Mouse (Mus musculus) forebrain, embryonic 10.5 days (tissue): ENCODE results near the gene Zfp346. TPM values are rescaled to one million over a fixed set of nuclear protein-coding genes. Genes with fewer than 3 reads are reported as not detected.

Source experiments
- DNase-seq: peaks from one replicate; pipeline ENCODE4 v3.0.0-alpha.2; 2017; ENCODE audit warnings: low spot score; ENCODE audit errors: extremely low spot score
- H3K27ac ChIP-seq: fragments of 300-500 bp; sonication (generic); 2 replicates; pipeline ENCODE4 v1.5.1; 2016; ENCODE audit warnings: mild to moderate bottlenecking
- H3K27me3 ChIP-seq: fragments of 300-500 bp; sonication (generic); 2 replicates; pipeline ENCODE4 v1.6.1; 2016; ENCODE audit warnings: mild to moderate bottlenecking; ENCODE audit not compliant: poor library complexity, severe bottlenecking
- H3K36me3 ChIP-seq: fragments of 300-500 bp; sonication (generic); replicated peaks from 2 replicates; pipeline ENCODE4 v1.6.1; 2016; ENCODE audit warnings: mild to moderate bottlenecking, moderate library complexity
- H3K4me1 ChIP-seq: fragments of 300-500 bp; sonication (generic); 2 replicates; pipeline ENCODE4 v1.6.1; 2016
- H3K4me3 ChIP-seq: fragments of 300-500 bp; sonication (generic); 2 replicates; pipeline ENCODE4 v1.5.1; 2016; ENCODE audit warnings: mild to moderate bottlenecking, moderate library complexity
- H3K9me3 ChIP-seq: fragments of 300-500 bp; sonication (generic); 2 replicates; pipeline ENCODE4 v1.6.1; 2016; ENCODE audit warnings: mild to moderate bottlenecking, moderate library complexity
- WGBS: fragments of 180-500 bp; shearing (Covaris S2); methylation state at CpG from one replicate; pipeline ENCODE4 v1.1.7; 2016; 5-methylcytosine and 5-hydroxymethylcytosine counted together
- polyA plus RNA-seq: library from polyadenylated mRNA; unstranded; fragments of >200 nt; fragmentation: Nextera tagmentation; extraction: Ambion mirVana; gene quantifications from 2 replicates; pipeline ENCODE4 v1.2.1, GENCODE M21; 2016

The Zfp346 gene
- polyA plus RNA-seq, 1 experiment from 2014 or later, result 24.5 TPM

DNA sequence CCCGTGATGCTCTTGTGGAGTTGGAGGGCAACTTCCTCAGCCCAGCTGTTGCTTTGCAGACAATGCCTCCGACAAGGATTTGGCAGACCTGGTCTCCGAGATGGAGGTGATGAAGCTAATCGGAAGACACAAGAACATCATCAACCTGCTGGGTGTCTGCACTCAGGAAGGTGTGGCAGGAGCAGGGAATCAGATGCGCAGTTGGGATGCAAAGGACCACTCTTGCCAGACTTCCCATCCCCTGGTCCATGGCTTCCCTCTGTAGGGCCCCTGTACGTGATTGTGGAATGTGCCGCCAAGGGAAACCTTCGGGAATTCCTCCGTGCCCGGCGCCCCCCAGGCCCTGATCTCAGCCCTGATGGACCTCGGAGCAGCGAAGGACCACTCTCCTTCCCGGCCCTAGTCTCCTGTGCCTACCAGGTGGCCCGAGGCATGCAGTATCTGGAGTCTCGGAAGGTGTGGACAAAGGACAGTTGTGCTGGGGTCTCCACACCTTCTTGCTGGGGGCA is 60.8 kb downstream of the Zfp346 start:
- H3K4me1 ChIP-seq, result 0 out of 2 replicates have a peak, but pooled peaks cover 7% of the 10 kb centered on the region
- no peaks in the 10 kb centered on the region for H3K36me3 ChIP-seq
- 94% methylated on average over 16 of the region's 16 CpGs for WGBS
- no peak overlapping the region for H3K4me3 ChIP-seq
- H3K9me3 ChIP-seq, result peaks cover 4% of the 10 kb centered on the region; the same call in 1 of the 2 replicates
- no peak overlapping the region for H3K27ac ChIP-seq
- no peak for DNase-seq
- no peaks in the 10 kb centered on the region for H3K27me3 ChIP-seq

DNA sequence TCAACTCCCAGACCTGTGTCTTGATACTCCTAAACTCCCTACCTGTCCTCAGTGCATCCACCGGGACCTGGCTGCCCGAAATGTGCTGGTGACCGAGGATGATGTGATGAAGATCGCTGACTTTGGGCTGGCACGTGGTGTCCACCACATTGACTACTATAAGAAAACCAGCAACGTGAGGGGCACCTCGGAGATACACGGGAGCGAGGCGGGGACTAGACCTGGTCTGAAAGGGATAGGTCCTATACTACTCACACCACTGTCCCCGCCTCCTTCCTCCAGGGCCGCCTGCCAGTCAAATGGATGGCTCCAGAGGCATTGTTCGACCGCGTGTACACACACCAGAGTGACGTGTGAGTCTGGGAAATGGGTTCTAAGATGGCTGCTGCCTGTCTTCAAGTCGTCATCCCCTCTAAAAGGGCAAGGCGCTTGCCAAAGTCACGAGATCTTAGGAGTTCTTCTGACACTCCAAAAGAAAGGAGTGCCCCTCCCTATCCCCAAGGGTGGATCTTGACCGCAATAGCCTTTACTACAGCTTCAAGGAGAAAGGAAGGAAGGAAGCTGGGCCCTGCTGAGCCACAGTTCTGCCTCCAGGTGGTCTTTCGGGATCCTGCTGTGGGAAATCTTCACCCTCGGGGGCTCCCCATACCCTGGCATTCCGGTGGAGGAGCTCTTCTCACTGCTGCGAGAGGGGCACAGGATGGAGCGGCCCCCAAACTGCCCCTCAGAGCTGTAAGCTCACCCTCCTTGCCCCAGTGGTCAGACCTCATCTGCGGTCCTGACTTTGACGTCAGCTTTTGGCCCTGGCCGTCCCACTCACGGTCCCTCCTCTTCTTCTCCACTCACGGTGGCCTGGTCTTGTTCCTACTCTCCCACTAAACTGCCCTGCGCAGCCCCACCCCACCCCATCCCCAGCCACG is 62.0 kb downstream of the Zfp346 start:
- Histone ChIP-seq H3K27me3 (peaks cover 8% of the 10 kb centered on the region), H3K4me1 (peaks cover 17% of the 10 kb centered on the region), H3K9me3 (peaks cover 4% of the 10 kb centered on the region; the same call in 1 of the 2 replicates), H3K36me3 (no peaks in the 10 kb centered on the region), H3K27ac (no peak overlapping the region), H3K4me3 (no peak overlapping the region)
- no peak for DNase-seq
- WGBS, result 90% methylated on average over 32 of the region's 32 CpGs

DNA sequence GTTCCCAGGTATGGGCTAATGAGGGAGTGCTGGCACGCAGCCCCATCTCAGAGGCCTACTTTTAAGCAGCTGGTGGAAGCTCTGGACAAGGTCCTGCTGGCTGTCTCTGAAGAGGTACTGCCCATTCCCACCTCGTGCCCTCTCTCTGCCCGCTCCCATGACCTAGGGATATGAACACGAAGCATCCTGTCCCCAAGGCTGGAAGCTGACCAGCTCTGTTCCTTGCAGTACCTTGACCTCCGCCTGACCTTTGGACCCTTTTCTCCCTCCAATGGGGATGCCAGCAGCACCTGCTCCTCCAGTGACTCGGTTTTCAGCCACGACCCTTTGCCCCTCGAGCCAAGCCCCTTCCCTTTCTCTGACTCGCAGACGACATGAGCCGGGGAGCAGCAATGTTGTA is 62.7 kb downstream of the Zfp346 start:
- 84% methylated on average over 11 of the region's 11 CpGs for WGBS
- H3K4me3 ChIP-seq, result no peak overlapping the region
- peaks cover 15% of the 10 kb centered on the region for H3K27me3 ChIP-seq
- H3K4me1 ChIP-seq, result peaks cover 24% of the 10 kb centered on the region
- H3K36me3 ChIP-seq, result no peaks in the 10 kb centered on the region
- H3K9me3 ChIP-seq, result peaks cover 4% of the 10 kb centered on the region; the same call in 1 of the 2 replicates
- H3K27ac ChIP-seq, result no peak overlapping the region
- DNase-seq, result no peak

DNA sequence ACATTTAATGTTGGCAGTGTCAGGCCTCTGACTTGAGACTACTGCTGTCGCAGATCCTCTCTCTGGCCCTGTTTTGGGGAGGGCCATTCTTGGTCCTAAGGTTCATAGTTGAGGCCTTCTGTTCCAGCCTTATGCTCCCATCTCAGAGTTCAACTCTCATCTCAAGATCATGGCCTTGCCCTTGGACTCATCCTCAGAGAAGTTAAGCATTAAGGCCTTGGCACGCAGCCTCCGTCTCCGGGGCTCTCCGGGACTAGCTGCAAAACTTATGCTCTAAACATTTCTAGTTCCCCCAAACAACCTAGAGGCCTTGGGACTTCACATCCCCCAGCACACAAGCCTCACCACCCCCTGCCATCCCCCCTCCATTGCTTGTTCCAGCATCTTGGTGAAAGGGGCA is 63.1 kb downstream of the Zfp346 start:
- Histone ChIP-seq H3K4me1 (peaks cover 24% of the 10 kb centered on the region), H3K36me3 (no peaks in the 10 kb centered on the region), H3K27ac (no peak overlapping the region), H3K9me3 (peaks cover 4% of the 10 kb centered on the region; the same call in 1 of the 2 replicates), H3K27me3 (peaks cover 16% of the 10 kb centered on the region), H3K4me3 (no peak overlapping the region)
- 94% methylated on average over 5 of the region's 5 CpGs for WGBS
- DNase-seq, result no peak

DNA sequence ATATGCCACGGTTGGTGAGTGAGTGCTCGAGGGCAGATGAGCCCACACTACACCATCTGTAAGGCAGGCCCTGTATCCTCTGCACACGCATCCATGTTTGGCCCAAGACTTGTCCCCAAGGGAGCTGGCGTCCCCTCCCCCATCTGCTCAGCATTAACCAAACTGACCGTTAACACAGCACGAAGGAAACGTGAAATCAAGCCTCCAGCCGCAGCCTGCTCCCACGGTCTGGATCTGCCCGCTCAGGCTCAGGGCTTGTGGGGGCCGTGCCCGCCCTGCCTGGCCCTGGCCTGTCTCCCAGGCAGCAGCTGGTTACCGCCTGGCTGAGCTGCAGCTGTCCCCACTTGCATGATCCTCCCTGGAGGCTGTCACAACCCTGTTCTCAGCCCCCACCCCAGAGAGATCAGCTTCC is 63.9 kb downstream of the Zfp346 start:
- Histone ChIP-seq H3K4me1 (peaks cover 26% of the 10 kb centered on the region), H3K9me3 (peaks cover 4% of the 10 kb centered on the region; the same call in 1 of the 2 replicates), H3K4me3 (no peak overlapping the region), H3K36me3 (no peaks in the 10 kb centered on the region), H3K27me3 (peaks cover 16% of the 10 kb centered on the region), H3K27ac (no peak overlapping the region)
- DNase-seq, result no peak
- 80% methylated on average over 13 of the region's 13 CpGs for WGBS

DNA sequence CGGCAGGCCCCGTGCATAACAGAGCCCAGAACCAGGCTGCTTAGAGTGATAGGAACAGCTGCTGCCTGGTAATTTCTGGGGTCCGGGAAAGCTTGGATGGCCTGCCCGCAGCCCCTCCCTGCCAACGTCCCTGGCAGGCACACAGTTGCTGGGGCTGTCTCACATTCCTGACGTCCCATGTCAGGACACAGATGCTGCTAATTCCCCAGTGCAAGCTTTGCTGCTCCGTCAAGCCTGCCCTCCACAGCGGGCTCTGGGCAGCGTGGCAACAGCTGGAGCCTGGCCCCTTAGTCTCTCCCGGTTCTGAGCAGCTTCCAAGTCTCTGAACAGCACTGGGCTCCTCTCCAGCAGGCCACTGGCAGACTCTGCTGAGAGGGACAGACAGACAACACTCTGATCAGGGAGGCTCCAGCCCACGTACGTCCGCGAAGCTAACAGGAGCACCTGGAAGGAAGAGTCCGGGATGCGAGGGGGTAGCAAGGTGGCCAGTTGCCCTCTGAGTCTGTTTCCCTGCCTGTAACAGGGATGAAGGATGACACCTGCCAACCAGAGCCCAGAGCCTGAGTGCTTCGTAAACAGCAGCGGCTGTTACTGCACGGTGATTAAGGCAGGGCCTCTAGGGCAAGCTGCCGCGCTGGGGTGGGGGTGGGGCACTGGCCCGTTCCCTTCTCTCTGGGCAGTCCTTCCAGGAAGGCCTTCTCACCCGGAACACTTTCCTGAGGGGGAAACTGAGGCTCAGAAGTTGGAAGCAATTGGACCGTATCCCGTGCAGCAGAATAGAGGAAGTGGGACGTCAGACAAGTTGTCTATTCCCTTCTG is 66.6 kb downstream of the Zfp346 start:
- H3K36me3 ChIP-seq, result no peaks in the 10 kb centered on the region
- H3K9me3 ChIP-seq, result peaks cover 4% of the 10 kb centered on the region; the same call in 1 of the 2 replicates
- peaks cover 27% of the 10 kb centered on the region for H3K4me1 ChIP-seq
- DNase-seq, result no peak
- H3K27ac ChIP-seq, result peak overlapping the region; percentile 56
- H3K27me3 ChIP-seq, result peaks cover 16% of the 10 kb centered on the region
- 20% methylated on average over 26 of the region's 26 CpGs for WGBS
- H3K4me3 ChIP-seq, result peak overlapping the region; percentile 35

DNA sequence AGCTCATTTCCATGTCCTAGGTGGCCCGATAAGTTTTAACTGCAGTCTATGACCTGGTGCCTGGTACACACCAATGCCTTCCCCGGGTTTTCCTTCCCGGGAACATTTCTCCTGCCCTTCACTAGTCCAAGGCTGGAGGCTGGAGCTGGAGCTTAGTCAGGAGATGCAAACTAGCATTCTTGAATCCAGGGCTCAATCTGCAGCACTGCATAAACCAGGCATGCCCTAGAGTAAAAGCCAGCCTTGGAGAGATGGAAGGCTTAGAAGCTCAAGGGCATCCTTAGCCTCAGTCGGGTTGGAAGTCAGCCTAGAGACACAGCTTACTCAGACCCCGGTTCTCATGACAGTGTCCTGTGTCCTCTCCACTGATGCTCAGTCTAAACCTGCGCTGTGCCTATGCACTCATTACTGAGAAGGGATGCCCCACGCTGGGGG is 67.2 kb downstream of the Zfp346 start:
- 0 out of 2 replicates have a peak overlapping the region, but pooled peaks have one; percentile 35 for H3K4me3 ChIP-seq
- peak overlapping the region; percentile 56; the same call in 1 of the 2 replicates for H3K27ac ChIP-seq
- 44% methylated on average over 7 of the region's 7 CpGs for WGBS
- H3K27me3 ChIP-seq, result peaks cover 16% of the 10 kb centered on the region
- no peak for DNase-seq
- peaks cover 27% of the 10 kb centered on the region for H3K4me1 ChIP-seq
- H3K36me3 ChIP-seq, result no peaks in the 10 kb centered on the region
- H3K9me3 ChIP-seq, result peaks cover 4% of the 10 kb centered on the region; the same call in 1 of the 2 replicates

DNA sequence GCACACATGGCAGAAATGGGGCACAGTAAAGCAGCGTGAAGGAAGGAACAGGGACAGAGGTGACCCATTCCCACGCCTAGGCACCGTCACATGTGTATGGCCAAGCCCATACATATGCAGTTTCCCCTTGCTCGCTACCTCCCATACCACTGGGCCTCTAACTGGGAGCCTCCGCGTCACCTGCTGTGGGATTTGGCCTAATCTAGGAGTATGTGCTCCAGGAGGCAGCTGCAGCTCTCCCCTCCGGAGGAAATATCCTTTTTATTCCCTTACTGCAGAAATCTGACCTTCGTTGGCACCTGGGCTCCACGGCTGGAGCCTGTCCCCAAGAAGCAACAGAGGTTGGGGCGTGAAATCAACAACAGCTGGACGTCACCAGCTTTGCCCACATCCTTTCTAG is 69.2 kb downstream of the Zfp346 start:
- Histone ChIP-seq H3K9me3 (peaks cover 4% of the 10 kb centered on the region; the same call in 1 of the 2 replicates), H3K36me3 (no peaks in the 10 kb centered on the region), H3K4me3 (no peak overlapping the region), H3K27me3 (peaks cover 16% of the 10 kb centered on the region), H3K4me1 (peaks cover 25% of the 10 kb centered on the region), H3K27ac (no peak overlapping the region)
- 65% methylated on average over 11 of the region's 11 CpGs for WGBS
- no peak for DNase-seq

DNA sequence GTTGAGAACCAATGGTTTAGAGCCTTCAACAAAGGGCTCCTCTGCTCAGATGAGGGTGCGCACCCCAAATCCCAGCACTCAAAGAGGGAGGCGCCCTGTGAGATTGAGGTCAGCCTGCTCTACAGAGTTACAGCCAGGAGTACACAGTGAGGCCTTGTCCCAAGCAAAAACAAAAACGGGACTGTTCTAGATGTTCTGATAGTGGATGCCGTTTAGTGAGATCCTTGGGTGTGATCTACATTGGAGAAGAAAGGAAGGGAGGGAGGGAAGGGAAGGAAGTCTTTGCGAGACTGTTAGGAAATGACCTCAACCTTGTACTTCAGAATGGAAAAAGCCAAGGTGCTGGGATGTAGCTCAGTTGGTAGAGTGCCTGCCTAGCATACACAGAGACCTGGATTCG is 71.2 kb downstream of the Zfp346 start:
- Histone ChIP-seq H3K9me3 (no peaks in the 10 kb centered on the region), H3K4me3 (no peak overlapping the region), H3K27ac (no peak overlapping the region), H3K27me3 (peaks cover 16% of the 10 kb centered on the region), H3K36me3 (no peaks in the 10 kb centered on the region), H3K4me1 (peaks cover 23% of the 10 kb centered on the region)
- no peak for DNase-seq
- 90% methylated on average over 6 of the region's 6 CpGs for WGBS

DNA sequence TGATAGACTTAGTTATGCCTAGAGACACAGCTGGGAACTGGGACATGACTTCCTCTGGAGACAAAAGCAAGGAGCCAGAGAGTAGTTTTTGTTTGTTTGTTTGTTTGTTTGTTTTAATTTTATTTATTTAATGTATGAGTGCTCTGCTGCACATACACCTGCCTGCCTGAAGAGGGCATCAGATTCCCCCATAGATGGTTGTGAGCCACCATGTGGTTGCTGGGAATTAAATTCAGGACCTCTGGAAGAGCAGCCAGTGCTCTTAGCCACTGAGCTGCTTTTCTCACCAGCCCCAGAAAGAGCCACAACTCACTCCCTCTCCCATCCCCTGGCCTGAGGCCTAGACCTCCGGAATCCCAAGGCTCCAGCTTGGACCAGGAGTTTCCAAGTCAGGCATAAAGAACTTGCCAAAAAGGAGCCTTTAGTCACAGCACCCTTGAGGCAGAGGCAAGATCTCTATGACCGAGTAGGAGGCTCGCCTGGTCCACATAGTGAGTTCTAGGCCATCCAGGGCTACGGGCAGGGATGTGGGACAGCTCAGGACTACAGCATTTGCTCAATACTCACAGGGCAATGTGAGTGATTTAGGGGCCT is 72.9 kb downstream of the Zfp346 start:
- H3K27ac ChIP-seq, result peak overlapping the region; percentile 35; the same call in 1 of the 2 replicates
- no peaks in the 10 kb centered on the region for H3K27me3 ChIP-seq
- H3K9me3 ChIP-seq, result no peaks in the 10 kb centered on the region
- no peak overlapping the region for H3K4me3 ChIP-seq
- H3K4me1 ChIP-seq, result peaks cover 14% of the 10 kb centered on the region
- 60% methylated on average over 4 of the region's 4 CpGs for WGBS
- H3K36me3 ChIP-seq, result no peaks in the 10 kb centered on the region
- DNase-seq, result no peak

DNA sequence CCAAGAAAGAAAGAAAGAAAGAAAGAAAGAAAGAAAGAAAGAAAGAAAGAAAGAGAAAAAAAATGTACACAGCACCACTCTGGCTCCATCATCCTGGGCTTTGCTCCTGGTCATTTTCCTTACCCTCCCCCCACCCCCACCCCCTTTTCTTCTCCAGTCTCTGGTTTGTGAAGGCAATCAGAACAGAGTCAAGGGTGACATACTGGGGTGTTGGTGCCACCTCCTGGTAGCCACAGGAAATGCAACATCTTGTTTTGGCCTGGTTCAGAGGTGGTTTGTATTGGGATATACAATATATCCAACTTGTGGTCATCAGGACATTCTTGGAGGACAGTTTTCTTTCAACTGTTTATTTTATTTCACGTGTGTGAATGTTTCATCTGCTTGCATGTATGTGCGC is 73.4 kb downstream of the Zfp346 start:
- 37% methylated on average over 2 of the region's 2 CpGs for WGBS
- no peaks in the 10 kb centered on the region for H3K36me3 ChIP-seq
- H3K4me1 ChIP-seq, result peaks cover 14% of the 10 kb centered on the region
- H3K4me3 ChIP-seq, result no peak overlapping the region
- no peaks in the 10 kb centered on the region for H3K9me3 ChIP-seq
- H3K27me3 ChIP-seq, result 0 out of 2 replicates have a peak, but pooled peaks cover 2% of the 10 kb centered on the region
- no peak overlapping the region for H3K27ac ChIP-seq
- peak; percentile 73 for DNase-seq

DNA sequence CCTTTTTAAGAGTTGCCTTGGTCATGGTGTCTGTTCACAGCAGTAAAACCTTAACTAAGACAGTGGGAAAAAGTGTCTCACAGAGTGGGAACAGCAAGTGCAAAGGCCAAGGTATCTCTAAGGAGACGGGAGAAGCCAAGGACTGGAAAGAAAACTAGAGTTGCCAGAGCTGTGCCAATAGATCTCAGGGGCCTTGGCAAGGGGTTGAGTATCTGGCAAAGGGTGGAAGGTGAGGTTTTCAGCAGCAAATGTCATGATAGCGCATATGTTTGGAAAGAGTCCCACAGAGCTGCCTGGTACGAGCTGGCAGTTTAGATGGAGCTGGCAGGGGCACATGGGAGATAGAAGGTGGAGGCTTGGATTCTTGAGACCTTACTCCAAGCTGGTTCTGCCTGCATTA is 74.5 kb downstream of the Zfp346 start:
- H3K27ac ChIP-seq, result no peak overlapping the region
- no peak overlapping the region for H3K4me3 ChIP-seq
- DNase-seq, result no peak
- peaks cover 12% of the 10 kb centered on the region for H3K4me1 ChIP-seq
- 0 out of 2 replicates have a peak, but pooled peaks cover 3% of the 10 kb centered on the region for H3K27me3 ChIP-seq
- WGBS, result 90% methylated on average over 3 of the region's 3 CpGs
- H3K36me3 ChIP-seq, result no peaks in the 10 kb centered on the region
- no peaks in the 10 kb centered on the region for H3K9me3 ChIP-seq
